Mouse (Mus musculus): Measurements from ENCODE around the gene Mtg1. TPM values are rescaled to one million over a fixed set of nuclear protein-coding genes. Genes with fewer than 3 reads are reported as not detected.

Gene Mtg1
- polyA plus RNA-seq, 1 experiment from 2014 or later, result 28.9 TPM

GRCm38 (mm10) chr7:140196002-140196401 is 58.6 kb downstream of the Mtg1 start:
- Histone ChIP-seq H3K4me2 (no peak overlapping the region), H3K9ac (no peak overlapping the region), H3K4me3 (replicated peaks) (no peak overlapping the region), H3K9me3 (no peaks in the 10 kb centered on the region), H3K4me1 (no peaks in the 10 kb centered on the region), H3K27me3 (no peaks in the 10 kb centered on the region), H3K36me3 (replicated peaks) (no peaks in the 10 kb centered on the region), H3K27ac (no peak overlapping the region)
- WGBS, result 84% methylated on average over 8 of the region's 8 CpGs
- ATAC-seq (ENCODE audit: low FRiP score), result no peak

Other genes with a start within 250 kb of the Mtg1 start
- 1.2 and 1.3 TPM in 2 replicates for gene Kndc1, start 242.9 kb upstream of the Mtg1 start, polyA plus RNA-seq (2016; fragmentation: Nextera tagmentation; extraction: Ambion mirVana)
- not detected in 2 replicates for gene Utf1, start 193.8 kb upstream of the Mtg1 start, polyA plus RNA-seq (2016; fragmentation: Nextera tagmentation; extraction: Ambion mirVana)
- 0.64 and 0.74 TPM in 2 replicates for gene 6430531B16Rik, start 158.8 kb upstream of the Mtg1 start, polyA plus RNA-seq (2016; fragmentation: Nextera tagmentation; extraction: Ambion mirVana)
- 3.2 and 3.6 TPM in 2 replicates for gene Adam8, start 145.0 kb upstream of the Mtg1 start, polyA plus RNA-seq (2016; fragmentation: Nextera tagmentation; extraction: Ambion mirVana)
- 47.2 and 56.2 TPM in 2 replicates for gene Zfp511, start 101.2 kb upstream of the Mtg1 start, polyA plus RNA-seq (2016; fragmentation: Nextera tagmentation; extraction: Ambion mirVana)
- gene Tubgcp2, start 100.9 kb upstream of the Mtg1 start, polyA plus RNA-seq (2016; fragmentation: Nextera tagmentation; extraction: Ambion mirVana), result 75.6 and 84.8 TPM in 2 replicates
- gene Msx3, start 88.5 kb upstream of the Mtg1 start, polyA plus RNA-seq (2016; fragmentation: Nextera tagmentation; extraction: Ambion mirVana), result 2.3 and 3.1 TPM in 2 replicates
- gene Caly, start 55.0 kb upstream of the Mtg1 start, polyA plus RNA-seq (2016; fragmentation: Nextera tagmentation; extraction: Ambion mirVana), result 21.5 and 22.3 TPM in 2 replicates
- not detected in 2 replicates for gene Prap1, start 44.2 kb upstream of the Mtg1 start, polyA plus RNA-seq (2016; fragmentation: Nextera tagmentation; extraction: Ambion mirVana)
- 17.4 and 17.9 TPM in 2 replicates for gene Fuom, start 35.1 kb upstream of the Mtg1 start, polyA plus RNA-seq (2016; fragmentation: Nextera tagmentation; extraction: Ambion mirVana)
- 9.3 and 11.1 TPM in 2 replicates for gene Paox, start 21.8 kb upstream of the Mtg1 start, polyA plus RNA-seq (2016; fragmentation: Nextera tagmentation; extraction: Ambion mirVana)
- 136 and 137 TPM in 2 replicates for gene Echs1, start 21.1 kb upstream of the Mtg1 start, polyA plus RNA-seq (2016; fragmentation: Nextera tagmentation; extraction: Ambion mirVana)
- 1.8 and 1.9 TPM in 2 replicates for gene Sprn, start 17.3 kb downstream of the Mtg1 start, polyA plus RNA-seq (2016; fragmentation: Nextera tagmentation; extraction: Ambion mirVana)
- not detected in 2 replicates for gene Olfr522, start 27.2 kb downstream of the Mtg1 start, polyA plus RNA-seq (2016; fragmentation: Nextera tagmentation; extraction: Ambion mirVana)
- gene Olfr523, start 35.7 kb downstream of the Mtg1 start, polyA plus RNA-seq (2016; fragmentation: Nextera tagmentation; extraction: Ambion mirVana), result 0.05 TPM in 1 of 2 replicates, not detected in the other
- gene Olfr524, start 68.4 kb downstream of the Mtg1 start, polyA plus RNA-seq (2016; fragmentation: Nextera tagmentation; extraction: Ambion mirVana), result not detected in 2 replicates
- 0.11 TPM in 1 of 2 replicates, not detected in the other for gene Cd163l1, start 80.7 kb downstream of the Mtg1 start, polyA plus RNA-seq (2016; fragmentation: Nextera tagmentation; extraction: Ambion mirVana)
- gene 5830411N06Rik, start 109.7 kb downstream of the Mtg1 start, polyA plus RNA-seq (2016; fragmentation: Nextera tagmentation; extraction: Ambion mirVana), result not detected in 2 replicates
- not detected in 2 replicates for gene Olfr525, start 183.3 kb downstream of the Mtg1 start, polyA plus RNA-seq (2016; fragmentation: Nextera tagmentation; extraction: Ambion mirVana)
- gene Olfr527, start 196.5 kb downstream of the Mtg1 start, polyA plus RNA-seq (2016; fragmentation: Nextera tagmentation; extraction: Ambion mirVana), result not detected in 2 replicates
- not detected in 2 replicates for gene Olfr60, start 224.1 kb downstream of the Mtg1 start, polyA plus RNA-seq (2016; fragmentation: Nextera tagmentation; extraction: Ambion mirVana)
- gene Olfr530, start 238.8 kb downstream of the Mtg1 start, polyA plus RNA-seq (2016; fragmentation: Nextera tagmentation; extraction: Ambion mirVana), result not detected in 2 replicates

Data from forebrain, embryonic 12.5 days (tissue).